Mouse (Mus musculus): ENCODE data around the gene Dctn3. TPM values are rescaled to one million over a fixed set of nuclear protein-coding genes. Genes with fewer than 3 reads are reported as not detected.
"Not testable (repeated sequence)": the region's sequence is repeated elsewhere in the genome, so short reads cannot be mapped to it uniquely, and the experiment has no call there.

The Dctn3 gene
- polyA plus RNA-seq, 1 experiment from 2014 or later = 132 TPM

- H3K9ac ChIP-seq (ENCODE audit: low read length); H3K4me2 ChIP-seq (ENCODE audit: low read depth, low read length); H3K4me3 ChIP-seq (replicated peaks; ENCODE audit: low read length); ATAC-seq (ENCODE audit: insufficient read depth, low FRiP score); H3K27ac ChIP-seq (ENCODE audit: low read length); H3K36me3 ChIP-seq (ENCODE audit: control insufficient read depth, insufficient read depth, low read length); H3K9me3 ChIP-seq (replicated peaks; ENCODE audit: control insufficient read depth, low read length); H3K4me1 ChIP-seq (ENCODE audit: control insufficient read depth, insufficient read depth, low read length); H3K27me3 ChIP-seq (ENCODE audit: control insufficient read depth, insufficient read depth, low read length): not testable (repeated sequence)
- WGBS = 21% methylated on average over 14 of the region's 15 CpGs
Observed at GRCm38 (mm10) chr4:41696452-41696851, 26.5 kb downstream of the Dctn3 start.

DNA sequence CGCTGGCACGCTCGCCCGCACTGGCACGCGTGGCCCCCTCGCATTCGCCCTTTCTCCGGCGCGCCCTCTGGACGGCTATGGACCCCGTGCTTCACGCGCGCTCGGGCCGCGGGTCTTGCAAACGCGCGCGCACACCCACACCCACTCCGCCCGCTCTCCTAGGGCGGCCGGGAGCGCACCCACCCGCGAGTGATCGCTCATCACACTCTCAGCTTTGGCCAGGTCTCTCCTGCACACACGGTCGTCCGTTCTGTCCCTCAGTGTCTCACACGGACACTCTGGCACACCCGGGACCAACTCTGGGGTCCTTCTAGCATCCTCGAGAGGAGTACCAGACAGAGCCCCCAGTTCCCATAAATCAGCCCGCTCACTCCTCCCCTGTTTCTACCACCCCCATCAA is 27.2 kb downstream of the Dctn3 start:
- Histone ChIP-seq H3K4me2 (ENCODE audit: low read depth, low read length) (peak overlapping the region; percentile 31; the same call in 1 of the 2 replicates), H3K4me3 (replicated peaks; ENCODE audit: low read length) (peak overlapping the region; percentile 14; the same call in 1 of the 2 replicates)
- not testable (repeated sequence) for H3K27ac ChIP-seq (ENCODE audit: low read length); H3K9me3 ChIP-seq (replicated peaks; ENCODE audit: control insufficient read depth, low read length); ATAC-seq (ENCODE audit: insufficient read depth, low FRiP score); H3K4me1 ChIP-seq (ENCODE audit: control insufficient read depth, insufficient read depth, low read length); H3K9ac ChIP-seq (ENCODE audit: low read length); H3K36me3 ChIP-seq (ENCODE audit: control insufficient read depth, insufficient read depth, low read length); H3K27me3 ChIP-seq (ENCODE audit: control insufficient read depth, insufficient read depth, low read length)
- WGBS = 6% methylated on average over 17 of the region's 38 CpGs

GRCm38 (mm10) chr4:41693511-41693910 is 29.5 kb downstream of the Dctn3 start:
- H3K9me3 ChIP-seq (replicated peaks; ENCODE audit: control insufficient read depth, low read length); H3K4me2 ChIP-seq (ENCODE audit: low read depth, low read length); H3K27me3 ChIP-seq (ENCODE audit: control insufficient read depth, insufficient read depth, low read length); H3K9ac ChIP-seq (ENCODE audit: low read length); H3K36me3 ChIP-seq (ENCODE audit: control insufficient read depth, insufficient read depth, low read length); H3K27ac ChIP-seq (ENCODE audit: low read length); ATAC-seq (ENCODE audit: insufficient read depth, low FRiP score); H3K4me1 ChIP-seq (ENCODE audit: control insufficient read depth, insufficient read depth, low read length); H3K4me3 ChIP-seq (replicated peaks; ENCODE audit: low read length): not testable (repeated sequence)
- 16% methylated on average over 4 of the region's 4 CpGs for WGBS

DNA sequence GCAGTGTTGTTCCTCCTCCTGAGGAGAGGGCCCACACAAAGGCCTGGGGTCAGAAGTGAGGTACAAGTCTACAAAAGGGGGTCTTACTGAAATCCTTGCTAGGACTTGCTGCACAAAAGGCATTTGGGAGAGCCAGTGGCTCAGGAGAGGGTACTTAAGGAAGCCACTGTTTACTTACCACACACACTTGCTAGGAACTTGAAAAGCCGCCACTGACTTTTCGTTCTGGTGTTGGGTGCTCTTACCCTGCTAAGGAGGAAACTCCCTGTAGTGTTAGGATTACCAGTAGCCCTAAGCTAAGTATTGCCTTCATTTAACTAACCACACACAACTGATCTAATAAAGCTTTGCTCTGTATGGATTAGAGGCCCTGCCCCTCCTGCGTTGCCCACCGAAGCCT is 33.0 kb downstream of the Dctn3 start:
- ATAC-seq (ENCODE audit: insufficient read depth, low FRiP score); H3K27me3 ChIP-seq (ENCODE audit: control insufficient read depth, insufficient read depth, low read length); H3K9me3 ChIP-seq (replicated peaks; ENCODE audit: control insufficient read depth, low read length); H3K27ac ChIP-seq (ENCODE audit: low read length); H3K9ac ChIP-seq (ENCODE audit: low read length); H3K4me3 ChIP-seq (replicated peaks; ENCODE audit: low read length); H3K4me1 ChIP-seq (ENCODE audit: control insufficient read depth, insufficient read depth, low read length); H3K4me2 ChIP-seq (ENCODE audit: low read depth, low read length); H3K36me3 ChIP-seq (ENCODE audit: control insufficient read depth, insufficient read depth, low read length): not testable (repeated sequence)
- WGBS = no CpG with 5 or more reads among the region's 4 CpGs

DNA sequence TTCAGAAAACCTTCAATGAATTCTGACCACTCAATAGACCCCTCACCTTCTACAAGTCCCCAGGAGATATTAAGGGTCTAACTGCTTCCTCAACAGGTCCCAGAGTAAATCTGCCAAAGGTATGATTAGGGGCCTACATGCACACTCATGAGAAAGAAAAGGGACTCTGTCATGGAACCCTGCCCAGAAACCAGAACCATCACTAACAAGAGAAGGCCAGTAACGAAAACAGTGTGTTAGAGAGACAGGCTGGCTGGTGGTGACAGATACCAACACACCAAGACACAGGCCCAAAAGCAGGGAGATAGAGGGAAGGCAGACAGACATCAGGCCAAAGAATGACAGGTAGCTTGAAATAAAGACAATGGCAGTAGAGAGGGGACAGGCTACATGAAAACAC is 34.4 kb downstream of the Dctn3 start:
- not testable (repeated sequence) for H3K4me1 ChIP-seq (ENCODE audit: control insufficient read depth, insufficient read depth, low read length); H3K9ac ChIP-seq (ENCODE audit: low read length); H3K36me3 ChIP-seq (ENCODE audit: control insufficient read depth, insufficient read depth, low read length); ATAC-seq (ENCODE audit: insufficient read depth, low FRiP score); H3K4me3 ChIP-seq (replicated peaks; ENCODE audit: low read length); H3K4me2 ChIP-seq (ENCODE audit: low read depth, low read length); H3K27ac ChIP-seq (ENCODE audit: low read length); H3K27me3 ChIP-seq (ENCODE audit: control insufficient read depth, insufficient read depth, low read length); H3K9me3 ChIP-seq (replicated peaks; ENCODE audit: control insufficient read depth, low read length)
- WGBS = 68% methylated on average over 1 of the region's 1 CpGs

GRCm38 (mm10) chr4:41685882-41686492 is 37.0 kb downstream of the Dctn3 start:
- ATAC-seq (ENCODE audit: insufficient read depth, low FRiP score); H3K27ac ChIP-seq (ENCODE audit: low read length); H3K4me1 ChIP-seq (ENCODE audit: control insufficient read depth, insufficient read depth, low read length); H3K9me3 ChIP-seq (replicated peaks; ENCODE audit: control insufficient read depth, low read length); H3K4me2 ChIP-seq (ENCODE audit: low read depth, low read length); H3K27me3 ChIP-seq (ENCODE audit: control insufficient read depth, insufficient read depth, low read length); H3K36me3 ChIP-seq (ENCODE audit: control insufficient read depth, insufficient read depth, low read length); H3K9ac ChIP-seq (ENCODE audit: low read length); H3K4me3 ChIP-seq (replicated peaks; ENCODE audit: low read length): not testable (repeated sequence)
- 61% methylated on average over 10 of the region's 10 CpGs for WGBS

DNA sequence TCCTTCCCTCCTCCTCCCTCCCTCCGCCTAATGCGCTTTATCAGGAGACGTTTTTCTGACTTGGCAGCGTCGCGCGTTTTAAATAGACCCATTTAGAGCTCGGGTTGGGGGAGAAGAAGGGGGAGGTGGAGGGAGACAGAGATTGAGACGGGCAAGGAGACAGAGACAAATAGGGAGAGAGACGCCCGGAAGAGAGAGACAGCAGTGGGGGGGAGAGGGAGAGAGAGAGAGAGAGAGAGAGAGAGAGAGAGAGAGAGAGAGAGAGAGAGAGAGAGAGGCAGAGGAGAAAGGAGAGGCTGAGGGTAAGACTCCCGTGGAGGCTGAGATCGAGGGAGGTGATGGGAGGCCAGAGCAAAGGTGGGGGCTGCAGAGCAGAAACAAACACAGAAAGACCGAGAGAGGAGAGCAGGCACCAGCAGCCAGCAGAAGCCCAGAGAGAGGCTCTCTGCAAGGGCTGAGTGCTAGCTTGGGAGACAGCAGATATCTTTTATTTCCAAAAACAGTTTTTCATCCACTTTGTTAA is 38.0 kb downstream of the Dctn3 start:
- H3K4me1 ChIP-seq (ENCODE audit: control insufficient read depth, insufficient read depth, low read length); H3K36me3 ChIP-seq (ENCODE audit: control insufficient read depth, insufficient read depth, low read length); H3K27me3 ChIP-seq (ENCODE audit: control insufficient read depth, insufficient read depth, low read length); ATAC-seq (ENCODE audit: insufficient read depth, low FRiP score); H3K27ac ChIP-seq (ENCODE audit: low read length); H3K4me3 ChIP-seq (replicated peaks; ENCODE audit: low read length); H3K9me3 ChIP-seq (replicated peaks; ENCODE audit: control insufficient read depth, low read length); H3K4me2 ChIP-seq (ENCODE audit: low read depth, low read length); H3K9ac ChIP-seq (ENCODE audit: low read length): not testable (repeated sequence)
- WGBS = under 1% methylated on average over 14 of the region's 14 CpGs

GRCm38 (mm10) chr4:41684131-41684930 is 38.6 kb downstream of the Dctn3 start:
- ATAC-seq (ENCODE audit: insufficient read depth, low FRiP score); H3K27me3 ChIP-seq (ENCODE audit: control insufficient read depth, insufficient read depth, low read length); H3K27ac ChIP-seq (ENCODE audit: low read length); H3K36me3 ChIP-seq (ENCODE audit: control insufficient read depth, insufficient read depth, low read length); H3K9ac ChIP-seq (ENCODE audit: low read length); H3K4me3 ChIP-seq (replicated peaks; ENCODE audit: low read length); H3K9me3 ChIP-seq (replicated peaks; ENCODE audit: control insufficient read depth, low read length): not testable (repeated sequence)
- 7% methylated on average over 23 of the region's 27 CpGs for WGBS
- Histone ChIP-seq H3K4me2 (ENCODE audit: low read depth, low read length) (0 out of 2 replicates have a peak overlapping the region, but pooled peaks have one; percentile 5), H3K4me1 (ENCODE audit: control insufficient read depth, insufficient read depth, low read length) (peaks cover 12% of the 10 kb centered on the region)

- H3K27me3 ChIP-seq (ENCODE audit: control insufficient read depth, insufficient read depth, low read length); H3K9me3 ChIP-seq (replicated peaks; ENCODE audit: control insufficient read depth, low read length); H3K9ac ChIP-seq (ENCODE audit: low read length); H3K27ac ChIP-seq (ENCODE audit: low read length); H3K36me3 ChIP-seq (ENCODE audit: control insufficient read depth, insufficient read depth, low read length); H3K4me2 ChIP-seq (ENCODE audit: low read depth, low read length); H3K4me3 ChIP-seq (replicated peaks; ENCODE audit: low read length): not testable (repeated sequence)
- ATAC-seq (ENCODE audit: insufficient read depth, low FRiP score) = peak; percentile 22; the same call in 1 of the 2 replicates
- peaks cover 19% of the 10 kb centered on the region for H3K4me1 ChIP-seq (ENCODE audit: control insufficient read depth, insufficient read depth, low read length)
- WGBS = 1% methylated on average over 8 of the region's 27 CpGs
Observed at GRCm38 (mm10) chr4:41683303-41683702, 39.7 kb downstream of the Dctn3 start.

All from stomach, embryonic 16.5 days (tissue).